Mouse (Mus musculus): ENCODE measurements around the gene Lrrc8e. TPM values are rescaled to one million over a fixed set of nuclear protein-coding genes. Genes with fewer than 3 reads are reported as not detected.
"Not testable (repeated sequence)": the region's sequence is repeated elsewhere in the genome, so short reads cannot be mapped to it uniquely, and the experiment has no call there.

The Lrrc8e gene
- polyA plus RNA-seq, 1 experiment from 2014 or later: not detected

GRCm38 (mm10) chr8:4252116-4252760 is 25.6 kb downstream of the Lrrc8e start:
- Histone ChIP-seq H3K36me3 (peaks cover 58% of the 10 kb centered on the region), H3K27me3 (no peaks in the 10 kb centered on the region), H3K9ac (peak overlapping the region; percentile 90), H3K4me3 (peak overlapping the region; percentile 85), H3K27ac (replicated peaks) (peak overlapping the region; percentile 95), H3K4me1 (replicated peaks) (peaks cover 51% of the 10 kb centered on the region), H3K9me3 (no peaks in the 10 kb centered on the region), H3K4me2 (peak overlapping the region; percentile 63)
- 46% methylated on average over 8 of the region's 8 CpGs for WGBS
- peak; percentile 0; the same call in 1 of the 2 replicates for ATAC-seq (ENCODE audit: low read depth)

- Histone ChIP-seq H3K27me3 (no peaks in the 10 kb centered on the region), H3K4me2 (peak within 1 kb of the TSS; percentile 63), H3K9ac (peak within 1 kb of the TSS; percentile 90), H3K4me3 (peak within 1 kb of the TSS; percentile 85), H3K4me1 (replicated peaks) (peaks cover 60% of the 10 kb centered on the region), H3K9me3 (no peaks in the 10 kb centered on the region), H3K36me3 (peaks cover 49% of the 10 kb centered on the region), H3K27ac (replicated peaks) (peak within 1 kb of the TSS; percentile 95)
- peak; percentile 88 for ATAC-seq (ENCODE audit: low read depth)
- WGBS: 1% methylated on average over 69 of the region's 69 CpGs
Measured at GRCm38 (mm10) chr8:4252934-4253841, 26.6 kb downstream of the Lrrc8e start, which contains the start of gene Snapc2. Snapc2 (plus strand) TSS chr8:4253080.

GRCm38 (mm10) chr8:4254001-4254400 is 27.4 kb downstream of the Lrrc8e start:
- Histone ChIP-seq H3K9me3 (no peaks in the 10 kb centered on the region), H3K4me3 (peak overlapping the region; percentile 85), H3K27ac (replicated peaks) (peak overlapping the region; percentile 95), H3K36me3 (peaks cover 42% of the 10 kb centered on the region), H3K4me2 (peak overlapping the region; percentile 63), H3K4me1 (replicated peaks) (peaks cover 60% of the 10 kb centered on the region), H3K27me3 (no peaks in the 10 kb centered on the region), H3K9ac (peak overlapping the region; percentile 90)
- WGBS: 69% methylated on average over 6 of the region's 6 CpGs
- no peak for ATAC-seq (ENCODE audit: low read depth)

GRCm38 (mm10) chr8:4255471-4255870 is 28.8 kb downstream of the Lrrc8e start:
- H3K27ac ChIP-seq (replicated peaks); H3K9me3 ChIP-seq; H3K9ac ChIP-seq; H3K4me3 ChIP-seq; ATAC-seq (ENCODE audit: low read depth); H3K27me3 ChIP-seq; H3K4me2 ChIP-seq: not testable (repeated sequence)
- 87% methylated on average over 7 of the region's 7 CpGs for WGBS
- Histone ChIP-seq H3K36me3 (peaks cover 39% of the 10 kb centered on the region), H3K4me1 (replicated peaks) (peaks cover 64% of the 10 kb centered on the region)

GRCm38 (mm10) chr8:4256911-4257310 is 30.3 kb downstream of the Lrrc8e start:
- H3K4me1 ChIP-seq (replicated peaks): peaks cover 57% of the 10 kb centered on the region

GRCm38 (mm10) chr8:4257350-4257749 is 30.7 kb downstream of the Lrrc8e start:
- peaks cover 53% of the 10 kb centered on the region for H3K4me1 ChIP-seq (replicated peaks)
- peak overlapping the region; percentile 97 for H3K27ac ChIP-seq (replicated peaks)
- H3K27me3 ChIP-seq: no peaks in the 10 kb centered on the region
- ATAC-seq (ENCODE audit: low read depth): no peak
- peak overlapping the region; percentile 72 for H3K4me2 ChIP-seq
- 62% methylated on average over 4 of the region's 4 CpGs for WGBS
- H3K9me3 ChIP-seq: no peaks in the 10 kb centered on the region
- H3K36me3 ChIP-seq: peaks cover 56% of the 10 kb centered on the region
- peak overlapping the region; percentile 89 for H3K9ac ChIP-seq
- H3K4me3 ChIP-seq: peak overlapping the region; percentile 78

More at GRCm38 (mm10) chr8:4256911-4257310, 30.3 kb downstream of the Lrrc8e start:
- no peak for ATAC-seq (ENCODE audit: low read depth)
- peak overlapping the region; percentile 78 for H3K4me3 ChIP-seq
- H3K27me3 ChIP-seq: no peaks in the 10 kb centered on the region
- peak overlapping the region; percentile 97 for H3K27ac ChIP-seq (replicated peaks)
- H3K9ac ChIP-seq: peak overlapping the region; percentile 89
- peak overlapping the region; percentile 72 for H3K4me2 ChIP-seq
- H3K36me3 ChIP-seq: peaks cover 52% of the 10 kb centered on the region
- no peaks in the 10 kb centered on the region for H3K9me3 ChIP-seq
- 57% methylated on average over 4 of the region's 4 CpGs for WGBS

- H3K27ac ChIP-seq (replicated peaks): peak overlapping the region; percentile 97
- peak overlapping the region; percentile 78 for H3K4me3 ChIP-seq
- H3K9me3 ChIP-seq: no peaks in the 10 kb centered on the region
- no peaks in the 10 kb centered on the region for H3K27me3 ChIP-seq
- WGBS: 2% methylated on average over 35 of the region's 35 CpGs
- peak overlapping the region; percentile 72 for H3K4me2 ChIP-seq
- peaks cover 65% of the 10 kb centered on the region for H3K36me3 ChIP-seq
- peak; percentile 70 for ATAC-seq (ENCODE audit: low read depth)
- peak overlapping the region; percentile 89 for H3K9ac ChIP-seq
- H3K4me1 ChIP-seq (replicated peaks): peaks cover 49% of the 10 kb centered on the region
Measured at GRCm38 (mm10) chr8:4258233-4258632, 31.6 kb downstream of the Lrrc8e start.

- Histone ChIP-seq H3K27me3 (no peaks in the 10 kb centered on the region), H3K4me2 (peak overlapping the region; percentile 72), H3K9ac (peak overlapping the region; percentile 89), H3K27ac (replicated peaks) (peak overlapping the region; percentile 97), H3K4me3 (peak overlapping the region; percentile 78), H3K9me3 (no peaks in the 10 kb centered on the region), H3K4me1 (replicated peaks) (peaks cover 47% of the 10 kb centered on the region), H3K36me3 (peaks cover 70% of the 10 kb centered on the region)
- ATAC-seq (ENCODE audit: low read depth): peak; percentile 80
- under 1% methylated on average over 32 of the region's 32 CpGs for WGBS
Measured at GRCm38 (mm10) chr8:4258678-4259077, 32.1 kb downstream of the Lrrc8e start.

GRCm38 (mm10) chr8:4259125-4259804 is 32.6 kb downstream of the Lrrc8e start, which contains the start of gene Ctxn1:
Ctxn1 (minus strand) TSS chr8:4259274.
- peak within 1 kb of the TSS; percentile 72 for H3K4me2 ChIP-seq
- H3K4me1 ChIP-seq (replicated peaks): peaks cover 41% of the 10 kb centered on the region
- H3K9ac ChIP-seq: peak within 1 kb of the TSS; percentile 89
- peak within 1 kb of the TSS; percentile 97 for H3K27ac ChIP-seq (replicated peaks)
- WGBS: 5% methylated on average over 33 of the region's 33 CpGs
- peak within 1 kb of the TSS; percentile 78 for H3K4me3 ChIP-seq
- H3K36me3 ChIP-seq: peaks cover 75% of the 10 kb centered on the region
- peak; percentile 92 for ATAC-seq (ENCODE audit: low read depth)
- no peaks in the 10 kb centered on the region for H3K27me3 ChIP-seq
- H3K9me3 ChIP-seq: no peaks in the 10 kb centered on the region

GRCm38 (mm10) chr8:4259805-4260170 is 33.2 kb downstream of the Lrrc8e start:
- Histone ChIP-seq H3K27me3 (no peaks in the 10 kb centered on the region), H3K4me1 (replicated peaks) (peaks cover 37% of the 10 kb centered on the region), H3K9ac (peak overlapping the region; percentile 89), H3K4me2 (peak overlapping the region; percentile 72; the same call in 1 of the 2 replicates), H3K4me3 (no peak overlapping the region), H3K36me3 (peaks cover 75% of the 10 kb centered on the region), H3K9me3 (no peaks in the 10 kb centered on the region), H3K27ac (replicated peaks) (peak overlapping the region; percentile 97)
- no peak for ATAC-seq (ENCODE audit: low read depth)
- WGBS: 85% methylated on average over 4 of the region's 4 CpGs

GRCm38 (mm10) chr8:4263105-4263791 is 36.6 kb downstream of the Lrrc8e start:
- no peaks in the 10 kb centered on the region for H3K9me3 ChIP-seq
- no peak for ATAC-seq (ENCODE audit: low read depth)
- 91% methylated on average over 8 of the region's 8 CpGs for WGBS
- no peak overlapping the region for H3K27ac ChIP-seq (replicated peaks)
- H3K27me3 ChIP-seq: no peaks in the 10 kb centered on the region
- H3K4me2 ChIP-seq: no peak overlapping the region
- H3K9ac ChIP-seq: no peak overlapping the region
- H3K4me3 ChIP-seq: no peak overlapping the region
- H3K36me3 ChIP-seq: peaks cover 85% of the 10 kb centered on the region
- peaks cover 10% of the 10 kb centered on the region for H3K4me1 ChIP-seq (replicated peaks)

Data from neural tube, embryonic 13.5 days (tissue).